ENCODE assay signal across 17 mouse cellular contexts in the genomic region with DNA sequence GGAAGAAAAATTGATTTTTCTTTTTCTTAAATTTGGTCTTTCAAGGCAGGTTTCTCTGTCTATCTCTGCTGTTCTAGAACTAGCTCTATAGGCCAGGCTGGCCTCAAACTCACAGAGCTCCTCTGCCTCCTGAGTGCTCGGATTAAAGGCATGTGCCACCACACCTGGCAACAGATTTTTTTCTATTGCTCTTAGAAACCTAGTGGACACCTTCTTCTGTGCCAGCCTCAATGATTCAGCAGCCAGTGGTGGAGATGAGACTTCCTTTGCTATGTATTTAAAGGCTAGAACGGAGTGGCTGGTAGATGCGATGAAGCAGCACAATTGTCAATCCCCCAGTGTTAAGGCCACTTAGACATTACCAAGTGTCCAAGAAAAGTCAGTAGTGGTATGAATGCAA. TPM values are rescaled to one million over a fixed set of nuclear protein-coding genes. Genes with fewer than 3 reads are reported as not detected.
DNase-seq lines count a peak whose midpoint lies in the region; ATAC-seq and TF ChIP-seq lines count a peak whose summit lies in the region.
"Had no signal": no experiment of that assay in that cellular context is flagged by ENCODE, and none has a peak within 500 bp of the region (broad histone marks: within the 10 kb centered on the region; RNA-seq: fewer than 3 reads in every experiment).

No protein-coding gene starts in this region.

- no peaks in the 10 kb centered on the region for H3K9me3 ChIP-seq in liver, embryonic 15.5 days (replicated peaks)
- H3K9me3 ChIP-seq in midbrain, embryonic 16.5 days (replicated peaks; ENCODE audit: control insufficient read depth, low read length, poor library complexity, severe bottlenecking) = no peaks in the 10 kb centered on the region
- H3K9me3 ChIP-seq: embryonic facial prominence, embryonic 13.5 days; forebrain, embryonic 12.5 days; midbrain, embryonic 12.5 days had no signal

- H3K9ac ChIP-seq in liver, embryonic 15.5 days = peak overlapping the region; percentile 61
- no peak overlapping the region for H3K9ac ChIP-seq in midbrain, embryonic 16.5 days (ENCODE audit: low read depth, low read length)
- H3K9ac ChIP-seq: embryonic facial prominence, embryonic 13.5 days; forebrain, embryonic 12.5 days; midbrain, embryonic 12.5 days had no signal

- peaks cover 7% of the 10 kb centered on the region for H3K36me3 ChIP-seq in liver, embryonic 15.5 days (replicated peaks)
- H3K36me3 ChIP-seq in midbrain, embryonic 16.5 days (ENCODE audit: control insufficient read depth, insufficient read depth, low read length) = no peaks in the 10 kb centered on the region
- H3K36me3 ChIP-seq: embryonic facial prominence, embryonic 13.5 days; forebrain, embryonic 12.5 days; midbrain, embryonic 12.5 days had no signal

- DNase-seq in gastrocnemius, adult 2 months = no peak
- no peak for DNase-seq in gastrocnemius, postnatal 36 days
- DNase-seq in thymus, postnatal 4 days = peak; percentile 24
- DNase-seq in thymus, postnatal 10 days (ENCODE audit: low spot score in 2 of 2) = no peak
- DNase-seq in adrenal gland, adult (ENCODE audit: inconsistent age in 2 of 2, low spot score in 1 of 2) = no peak
- DNase-seq in cerebellum, adult 2 months = no peak
- DNase-seq: cerebellum, adult 11-12 months; heart, postnatal 4 days; lung, postnatal 14 days; right cerebral cortex, postnatal 14 days had no signal

- 26% methylated on average over 3 of the region's 3 CpGs for WGBS in liver, embryonic 15.5 days (ENCODE audit: insufficient replicate concordance)
- WGBS in cerebellum, adult 2 months = 50% methylated on average over 3 of the region's 3 CpGs
- 72% methylated on average over 3 of the region's 3 CpGs for WGBS in midbrain, embryonic 16.5 days

- H3K27ac ChIP-seq in gastrocnemius, adult 2 months = peak overlapping the region; percentile 57
- peak overlapping the region; percentile 99 for H3K27ac ChIP-seq in liver, embryonic 15.5 days (replicated peaks)
- H3K27ac ChIP-seq in cerebellum, adult 2 months (ENCODE audit: insufficient read depth, low read length) = no peak overlapping the region
- no peak overlapping the region for H3K27ac ChIP-seq in midbrain, embryonic 16.5 days (ENCODE audit: low read length)
- H3K27ac ChIP-seq: embryonic facial prominence, embryonic 13.5 days; forebrain, embryonic 12.5 days; midbrain, embryonic 12.5 days had no signal

- H3K27me3 ChIP-seq in liver, embryonic 15.5 days = no peaks in the 10 kb centered on the region
- H3K27me3 ChIP-seq in cerebellum, adult 2 months (ENCODE audit: control insufficient read depth, insufficient read depth, low read length) = no peaks in the 10 kb centered on the region
- no peaks in the 10 kb centered on the region for H3K27me3 ChIP-seq in midbrain, embryonic 16.5 days (ENCODE audit: control insufficient read depth, insufficient read depth, low read depth, low read length)
- H3K27me3 ChIP-seq: CH12.LX; embryonic facial prominence, embryonic 13.5 days; forebrain, embryonic 12.5 days; midbrain, embryonic 12.5 days had no signal

- H3K4me2 ChIP-seq in liver, embryonic 15.5 days = peak overlapping the region; percentile 74
- no peak overlapping the region for H3K4me2 ChIP-seq in midbrain, embryonic 16.5 days (ENCODE audit: low read length)
- H3K4me2 ChIP-seq: embryonic facial prominence, embryonic 13.5 days; forebrain, embryonic 12.5 days; midbrain, embryonic 12.5 days had no signal

- intact Hi-C loops in gastrocnemius, adult 2 months (cut with DNase I) = no loop called here
- intact Hi-C loops in gastrocnemius, postnatal 36 days (cut with DNase I) = no loop called here

- no peak for TF ChIP-seq CTCF in gastrocnemius, adult 2 months (IDR thresholded peaks at IDR 0.05)
- TF ChIP-seq CTCF in cerebellum, adult 2 months (IDR thresholded peaks at IDR 0.05; ENCODE audit: borderline replicate concordance, insufficient read depth, low read depth, low read length) = no peak

- H3K4me1 ChIP-seq in liver, embryonic 15.5 days (replicated peaks) = peaks cover 71% of the 10 kb centered on the region
- peaks cover 7% of the 10 kb centered on the region for H3K4me1 ChIP-seq in cerebellum, adult 2 months (ENCODE audit: control insufficient read depth, insufficient read depth, low read length)
- peaks cover 2% of the 10 kb centered on the region; the same call in 1 of the 2 replicates for H3K4me1 ChIP-seq in midbrain, embryonic 16.5 days (ENCODE audit: control insufficient read depth, insufficient read depth, low read length)

- TF ChIP-seq POLR2A in cerebellum, adult 2 months (IDR thresholded peaks at IDR 0.05; ENCODE audit: borderline replicate concordance, insufficient read depth, low read length) = no peak

- peak; percentile 79 for ATAC-seq in liver, embryonic 15.5 days (ENCODE audit: insufficient read depth)
- ATAC-seq in midbrain, embryonic 16.5 days = no peak
- ATAC-seq: inflammation-experienced regulatory T-cells, adult 6 months had no signal

- H3K4me3 ChIP-seq in gastrocnemius, adult 2 months = no peak overlapping the region
- peak overlapping the region; percentile 46 for H3K4me3 ChIP-seq in liver, embryonic 15.5 days (replicated peaks)
- H3K4me3 ChIP-seq in cerebellum, adult 2 months (replicated peaks; ENCODE audit: insufficient read depth, low read depth, low read length) = no peak overlapping the region
- H3K4me3 ChIP-seq in midbrain, embryonic 16.5 days (ENCODE audit: low read depth, low read length) = no peak overlapping the region
- H3K4me3 ChIP-seq: embryonic facial prominence, embryonic 13.5 days; forebrain, embryonic 12.5 days; midbrain, embryonic 12.5 days had no signal

RNA-seq across cellular contexts. Expression of a gene that starts 13.2 kb away (rescaled TPM):
- 10 to 100 TPM; 68.2 to 85.6 TPM for total RNA-seq in gastrocnemius, adult 2 months (2021)
- total RNA-seq in gastrocnemius, postnatal 36 days (2021) = 10 to 100 TPM; 76.0 to 76.4 TPM
- polyA plus RNA-seq in liver, embryonic 15.5 days (2015; fragmentation: Nextera tagmentation; extraction: Ambion mirVana) = 85.6 and 91.5 TPM in 2 replicates
- 39.4 and 40.0 TPM in 2 replicates for polyA plus RNA-seq in cerebellum, adult 2 months (2012; rRNA removed)
- polyA plus RNA-seq in midbrain, embryonic 16.5 days (2015; fragmentation: Nextera tagmentation; extraction: Ambion mirVana) = 107 and 111 TPM in 2 replicates

Comparison
In these comparisons a context has a peak if more than half of its experiments do, and no peak if none do; other contexts are left out.
1. H3K27ac ChIP-seq: peak in gastrocnemius, adult 2 months (single experiment) and liver, embryonic 15.5 days (single experiment); none in cerebellum, adult 2 months (single experiment) and midbrain, embryonic 16.5 days (single experiment).